Comparison of ENCODE assay signal across 15 mouse cellular contexts in the genomic region with DNA sequence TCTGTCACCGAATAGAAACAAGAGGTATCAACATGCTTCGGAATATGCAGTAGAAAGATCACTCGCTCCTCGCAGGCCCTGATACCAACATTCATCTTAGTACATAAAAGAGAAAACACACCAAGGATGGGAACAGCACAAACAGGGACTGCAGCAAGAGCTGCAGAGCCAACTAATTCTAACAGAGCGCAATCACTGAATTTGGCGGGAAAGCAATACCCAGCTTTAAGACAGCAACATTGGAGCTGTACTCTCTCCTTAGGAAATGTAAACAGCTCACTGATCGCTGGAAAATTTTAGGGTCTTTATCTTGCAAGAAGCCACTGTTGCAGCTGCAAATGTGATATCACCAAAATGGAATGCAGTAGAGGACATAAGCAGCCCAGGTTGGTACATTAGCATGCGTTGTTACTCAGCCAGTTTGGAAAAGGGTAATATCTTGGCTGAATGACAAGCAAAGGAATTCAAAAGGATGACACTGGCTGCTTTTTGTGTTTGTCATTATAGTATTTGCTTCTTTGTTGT.
DNase-seq lines count a peak whose midpoint lies in the region; ATAC-seq and TF ChIP-seq lines count a peak whose summit lies in the region.
"Had no signal": no experiment of that assay in that cellular context is flagged by ENCODE, and none has a peak within 500 bp of the region (broad histone marks: within the 10 kb centered on the region; RNA-seq: fewer than 3 reads in every experiment).

No protein-coding gene starts in this region.

- WGBS in hindbrain, embryonic 14.5 days: 61% methylated on average over 8 of the region's 8 CpGs
- 63% methylated on average over 8 of the region's 8 CpGs for WGBS in hindbrain, postnatal 0 days
- WGBS in midbrain, embryonic 13.5 days: 65% methylated on average over 8 of the region's 8 CpGs
- 90% methylated on average over 8 of the region's 8 CpGs for WGBS in midbrain, embryonic 10.5 days
- WGBS in midbrain, embryonic 14.5 days: 64% methylated on average over 8 of the region's 8 CpGs

- ATAC-seq in hindbrain, embryonic 14.5 days (ENCODE audit: low FRiP score): no peak
- no peak for ATAC-seq in hindbrain, postnatal 0 days
- no peak for ATAC-seq in midbrain, embryonic 13.5 days
- no peak for ATAC-seq in midbrain, embryonic 14.5 days (ENCODE audit: low FRiP score, low TSS enrichment)
- ATAC-seq in erythroid progenitor cell, adult 5-6 weeks (replicated peaks; ENCODE audit: low FRiP score, poor library complexity, severe bottlenecking): no peak
- ATAC-seq: lung, postnatal 0 days had no signal

- peak overlapping the region; percentile 72 for H3K27ac ChIP-seq in hindbrain, embryonic 14.5 days
- H3K27ac ChIP-seq in hindbrain, postnatal 0 days: no peak overlapping the region
- H3K27ac ChIP-seq in midbrain, embryonic 13.5 days: peak overlapping the region; percentile 54
- H3K27ac ChIP-seq in midbrain, embryonic 10.5 days (replicated peaks): no peak overlapping the region
- H3K27ac ChIP-seq in midbrain, embryonic 14.5 days (replicated peaks; ENCODE audit: low read depth, low read length): peak overlapping the region; percentile 80
- H3K27ac ChIP-seq: embryonic facial prominence, embryonic 13.5 days; limb, embryonic 15.5 days; liver, embryonic 15.5 days had no signal

- H3K36me3 ChIP-seq in hindbrain, embryonic 14.5 days (replicated peaks; ENCODE audit: control insufficient read depth, insufficient read depth): no peaks in the 10 kb centered on the region
- no peaks in the 10 kb centered on the region for H3K36me3 ChIP-seq in hindbrain, postnatal 0 days (ENCODE audit: insufficient read depth, low read length)
- H3K36me3 ChIP-seq in midbrain, embryonic 13.5 days: no peaks in the 10 kb centered on the region
- no peaks in the 10 kb centered on the region for H3K36me3 ChIP-seq in midbrain, embryonic 10.5 days
- H3K36me3 ChIP-seq in midbrain, embryonic 14.5 days (ENCODE audit: control insufficient read depth, insufficient read depth, low read length): no peaks in the 10 kb centered on the region
- H3K36me3 ChIP-seq: embryonic facial prominence, embryonic 13.5 days; limb, embryonic 15.5 days; liver, embryonic 15.5 days had no signal

- no peak overlapping the region for H3K4me3 ChIP-seq in hindbrain, embryonic 14.5 days (replicated peaks; ENCODE audit: low read length)
- H3K4me3 ChIP-seq in hindbrain, postnatal 0 days (ENCODE audit: low read length): no peak overlapping the region
- H3K4me3 ChIP-seq in midbrain, embryonic 13.5 days (replicated peaks): no peak overlapping the region
- H3K4me3 ChIP-seq in midbrain, embryonic 10.5 days: no peak overlapping the region
- H3K4me3 ChIP-seq in midbrain, embryonic 14.5 days (replicated peaks; ENCODE audit: low read depth, low read length): no peak overlapping the region
- H3K4me3 ChIP-seq: embryonic facial prominence, embryonic 13.5 days; limb, embryonic 15.5 days; liver, embryonic 15.5 days had no signal

- no peak overlapping the region for H3K4me2 ChIP-seq in hindbrain, embryonic 14.5 days (replicated peaks)
- no peak overlapping the region for H3K4me2 ChIP-seq in hindbrain, postnatal 0 days (ENCODE audit: low read depth, low read length)
- no peak overlapping the region for H3K4me2 ChIP-seq in midbrain, embryonic 13.5 days (replicated peaks)
- H3K4me2 ChIP-seq in midbrain, embryonic 14.5 days (ENCODE audit: low read length): no peak overlapping the region
- H3K4me2 ChIP-seq: embryonic facial prominence, embryonic 13.5 days; limb, embryonic 15.5 days; liver, embryonic 15.5 days had no signal

- TF ChIP-seq CTCF in hindbrain, postnatal 0 days (IDR thresholded peaks at IDR 0.05; ENCODE audit: low read depth): no peak

- no peak overlapping the region for H3K9ac ChIP-seq in hindbrain, embryonic 14.5 days
- no peak overlapping the region for H3K9ac ChIP-seq in hindbrain, postnatal 0 days (replicated peaks; ENCODE audit: low read length)
- H3K9ac ChIP-seq in midbrain, embryonic 13.5 days (replicated peaks): no peak overlapping the region
- no peak overlapping the region for H3K9ac ChIP-seq in midbrain, embryonic 14.5 days (replicated peaks; ENCODE audit: low read length)
- H3K9ac ChIP-seq: embryonic facial prominence, embryonic 13.5 days; limb, embryonic 15.5 days; liver, embryonic 15.5 days had no signal

- no peaks in the 10 kb centered on the region for H3K9me3 ChIP-seq in hindbrain, embryonic 14.5 days (ENCODE audit: control insufficient read depth, low read length)
- H3K9me3 ChIP-seq in hindbrain, postnatal 0 days (ENCODE audit: low read length): no peaks in the 10 kb centered on the region
- no peaks in the 10 kb centered on the region for H3K9me3 ChIP-seq in midbrain, embryonic 13.5 days
- H3K9me3 ChIP-seq in midbrain, embryonic 10.5 days (replicated peaks): no peaks in the 10 kb centered on the region
- H3K9me3 ChIP-seq in midbrain, embryonic 14.5 days (ENCODE audit: control insufficient read depth, low read length): no peaks in the 10 kb centered on the region
- H3K9me3 ChIP-seq: embryonic facial prominence, embryonic 13.5 days; limb, embryonic 15.5 days; liver, embryonic 15.5 days had no signal

- H3K27me3 ChIP-seq in hindbrain, embryonic 14.5 days (ENCODE audit: control insufficient read depth, insufficient read depth, low read length): no peaks in the 10 kb centered on the region
- H3K27me3 ChIP-seq in hindbrain, postnatal 0 days (ENCODE audit: insufficient read depth, low read length): no peaks in the 10 kb centered on the region
- no peaks in the 10 kb centered on the region for H3K27me3 ChIP-seq in midbrain, embryonic 13.5 days
- no peaks in the 10 kb centered on the region for H3K27me3 ChIP-seq in midbrain, embryonic 10.5 days (ENCODE audit: low read depth, poor library complexity, severe bottlenecking)
- H3K27me3 ChIP-seq in midbrain, embryonic 14.5 days (ENCODE audit: control insufficient read depth, insufficient read depth, low read length): no peaks in the 10 kb centered on the region
- H3K27me3 ChIP-seq: embryonic facial prominence, embryonic 13.5 days; limb, embryonic 15.5 days; liver, embryonic 15.5 days had no signal

- peaks cover 22% of the 10 kb centered on the region; the same call in 1 of the 2 replicates for H3K4me1 ChIP-seq in hindbrain, embryonic 14.5 days (replicated peaks; ENCODE audit: control insufficient read depth, insufficient read depth, low read length)
- H3K4me1 ChIP-seq in hindbrain, postnatal 0 days (ENCODE audit: insufficient read depth, low read length): 0 out of 2 replicates have a peak, but pooled peaks cover 3% of the 10 kb centered on the region
- peaks cover 32% of the 10 kb centered on the region for H3K4me1 ChIP-seq in midbrain, embryonic 13.5 days (replicated peaks)
- peaks cover 17% of the 10 kb centered on the region for H3K4me1 ChIP-seq in midbrain, embryonic 10.5 days
- H3K4me1 ChIP-seq in midbrain, embryonic 14.5 days (ENCODE audit: control insufficient read depth, insufficient read depth, low read length): peaks cover 26% of the 10 kb centered on the region; the same call in 1 of the 2 replicates
- H3K4me1 ChIP-seq: embryonic facial prominence, embryonic 13.5 days; limb, embryonic 15.5 days; liver, embryonic 15.5 days had no signal

- no peak for DNase-seq in hindbrain, embryonic 14.5 days (ENCODE audit: low spot score)
- DNase-seq in hindbrain, postnatal 0 days (ENCODE audit: low spot score): no peak
- DNase-seq in midbrain, embryonic 10.5 days (ENCODE audit: low spot score): no peak
- DNase-seq in midbrain, embryonic 14.5 days: peak; percentile 49
- no peak for DNase-seq in adrenal gland, adult (ENCODE audit: inconsistent age in 2 of 2, low spot score in 1 of 2)
- DNase-seq: B cell, adult 2 months; cerebellum, adult 9-10 months; kidney, adult 11 months; right cerebral cortex, postnatal 25 days had no signal

Comparison
In these comparisons a context has a peak if more than half of its experiments do, and no peak if none do; other contexts are left out.
1. H3K27ac ChIP-seq: peak in hindbrain, embryonic 14.5 days (single experiment), midbrain, embryonic 13.5 days (single experiment) and midbrain, embryonic 14.5 days (single experiment); none in hindbrain, postnatal 0 days (single experiment) and midbrain, embryonic 10.5 days (single experiment).